Mouse (Mus musculus) liver, adult 2 months (tissue): Measurements from ENCODE around the gene Fam53b.

Experiments
- CTCF ChIP-seq: fragments of 200-500 bp; IDR thresholded peaks from 2 replicates; pipeline ENCODE4 v1.5.1; 2011; ENCODE audit warnings: low read depth, low read length, control low read depth
- POLR2A ChIP-seq: fragments of 200-500 bp; IDR thresholded peaks from 2 replicates; pipeline ENCODE4 v1.6.1; 2011; ENCODE audit warnings: low read length, control low read depth; ENCODE audit not compliant: insufficient read depth; ENCODE audit errors: extremely low read depth

DNA sequence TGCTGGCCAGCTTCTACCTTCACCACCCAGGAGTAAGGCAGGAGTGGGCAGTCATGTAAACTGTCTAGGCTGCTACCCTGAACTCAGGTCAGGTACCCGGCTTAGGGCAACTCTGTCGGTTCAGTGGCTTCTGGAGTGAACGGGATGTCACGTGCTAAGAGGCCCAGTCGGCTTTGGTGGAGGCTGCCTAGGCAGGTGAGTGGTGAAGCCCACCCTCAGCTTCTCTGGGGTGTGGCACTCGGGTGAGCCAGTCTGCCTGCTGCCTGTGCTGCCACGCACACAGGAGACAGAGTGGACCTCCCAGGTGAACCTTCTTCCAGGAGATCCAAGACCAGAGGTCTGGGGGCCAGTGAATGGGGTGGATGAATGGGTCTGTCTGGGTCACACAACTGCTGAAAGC lies 100.7 kb downstream of the Fam53b start:
- no peak for TF ChIP-seq POLR2A
- no peak for TF ChIP-seq CTCF
